ENCODE assay signal across 24 mouse cellular contexts in the genomic region with DNA sequence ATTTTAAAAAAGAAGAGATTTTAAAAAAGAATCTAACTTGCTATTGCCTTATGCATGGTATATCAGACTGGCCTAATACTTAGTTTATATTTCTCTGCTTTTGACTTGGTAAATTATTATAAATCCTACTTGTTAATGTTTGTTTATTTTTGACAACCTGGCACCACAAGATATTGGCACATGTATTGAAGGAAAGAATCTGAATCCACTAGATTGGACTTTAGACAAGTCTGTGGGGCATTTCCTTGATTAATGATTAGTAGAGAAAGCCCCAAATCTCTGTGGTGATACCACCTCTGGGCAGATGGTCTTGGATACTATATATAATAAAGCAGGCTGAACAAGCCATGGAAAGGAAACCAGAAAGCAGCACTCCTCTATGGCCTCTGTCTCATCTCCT.
"Had no signal": no experiment of that assay in that cellular context is flagged by ENCODE, and none has a peak within 500 bp of the region (broad histone marks: within the 10 kb centered on the region; RNA-seq: fewer than 3 reads in every experiment).

No protein-coding gene starts in this region.

- H3K4me3 ChIP-seq: heart, adult 2 months; heart, embryonic 13.5 days; heart, embryonic 15.5 days; hindbrain, embryonic 13.5 days; hindbrain, embryonic 15.5 days; limb, embryonic 13.5 days; limb, embryonic 15.5 days had no signal

- H3K4me2 ChIP-seq: heart, embryonic 11.5 days; heart, embryonic 13.5 days; heart, embryonic 15.5 days; hindbrain, embryonic 13.5 days; hindbrain, embryonic 15.5 days; limb, embryonic 13.5 days; limb, embryonic 15.5 days; liver, embryonic 11.5 days had no signal

- H3K4me1 ChIP-seq: heart, embryonic 13.5 days; heart, embryonic 15.5 days; hindbrain, embryonic 13.5 days; hindbrain, embryonic 15.5 days; limb, embryonic 13.5 days; limb, embryonic 15.5 days had no signal

- ATAC-seq: forebrain, postnatal 0 days; hindbrain, postnatal 0 days; intestine, embryonic 16.5 days had no signal

- H3K27ac ChIP-seq: heart, adult 2 months; heart, embryonic 13.5 days; heart, embryonic 15.5 days; hindbrain, embryonic 13.5 days; hindbrain, embryonic 15.5 days; hindbrain, postnatal 0 days; kidney, postnatal 0 days; limb, embryonic 13.5 days; limb, embryonic 15.5 days; liver, embryonic 14.5 days had no signal

- H3K27me3 ChIP-seq: heart, embryonic 13.5 days; heart, embryonic 15.5 days; hindbrain, embryonic 13.5 days; hindbrain, embryonic 15.5 days; limb, embryonic 13.5 days; limb, embryonic 15.5 days had no signal

- H3K9ac ChIP-seq: forebrain, postnatal 0 days; heart, embryonic 13.5 days; heart, embryonic 15.5 days; hindbrain, embryonic 13.5 days; hindbrain, embryonic 15.5 days; limb, embryonic 13.5 days; limb, embryonic 15.5 days; liver, embryonic 14.5 days had no signal

- DNase-seq: forebrain, postnatal 0 days; gastrocnemius, postnatal 14 days; gastrocnemius, postnatal 36 days; heart, adult 11 months; heart, adult 2 months; heart, postnatal 14 days; heart, postnatal 36 days; kidney, adult 18-20 months; layer of hippocampus, adult 9-11 months; layer of hippocampus, postnatal 36 days; left cerebral cortex, postnatal 4 days; lung, adult 18-20 months had no signal

- H3K36me3 ChIP-seq: heart, embryonic 13.5 days; heart, embryonic 15.5 days; hindbrain, embryonic 13.5 days; hindbrain, embryonic 15.5 days; limb, embryonic 13.5 days; limb, embryonic 15.5 days had no signal

- H3K9me3 ChIP-seq: heart, embryonic 13.5 days; heart, embryonic 15.5 days; hindbrain, embryonic 13.5 days; hindbrain, embryonic 15.5 days; limb, embryonic 13.5 days; limb, embryonic 15.5 days had no signal
